Mouse (Mus musculus): ENCODE results near the gene Derl2. TPM values are rescaled to one million over a fixed set of nuclear protein-coding genes. Genes with fewer than 3 reads are reported as not detected.

The Derl2 gene
- polyA plus RNA-seq (2017; shearing (Covaris generic)) = 57.1 TPM

DNA sequence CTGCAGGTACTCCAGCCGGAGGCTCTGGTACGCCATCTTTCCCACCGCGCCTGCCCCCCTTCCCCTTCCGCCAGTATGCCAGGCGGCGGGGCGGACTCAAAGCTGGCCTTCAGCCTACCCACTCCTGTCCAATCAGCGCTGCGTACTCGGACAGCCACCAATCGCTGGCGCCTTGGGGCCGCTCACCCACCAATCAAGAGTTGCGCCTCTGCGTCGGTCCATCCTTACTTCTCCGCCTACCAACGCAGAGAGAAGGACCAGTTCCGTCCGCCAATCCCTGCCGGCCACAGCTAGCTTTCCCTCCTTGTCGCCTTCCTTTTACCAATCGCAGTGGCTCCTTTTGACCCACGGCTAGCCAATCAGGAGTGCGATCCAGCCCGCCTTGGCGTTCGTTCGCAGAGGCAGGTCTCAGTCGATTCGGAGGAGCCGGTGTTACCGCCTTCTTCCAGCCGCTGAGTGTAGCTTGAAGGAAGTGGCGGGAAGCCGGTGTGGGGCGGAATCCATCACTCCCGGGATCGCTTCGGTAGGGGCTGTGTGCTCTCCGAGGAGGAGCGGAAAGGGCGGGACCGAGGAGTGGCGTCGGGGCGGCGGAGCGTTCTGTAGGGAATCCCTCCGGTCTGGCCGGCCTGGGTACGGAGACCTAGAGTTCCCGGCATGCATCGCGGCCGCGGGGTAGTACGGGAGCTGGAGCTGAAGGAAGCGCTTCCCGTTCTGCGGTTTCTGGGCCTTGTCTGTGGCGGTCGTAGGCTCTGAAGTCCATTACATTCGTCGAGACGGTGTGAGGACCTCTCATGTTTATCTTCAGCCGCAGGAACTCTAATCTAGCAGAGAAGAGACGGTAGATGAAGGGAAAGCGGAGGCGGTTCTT, at the start of gene Derl2, which contains the start of gene Mis12:
Gene Derl2, minus strand, starts transcription at position 641 of the 868 bp plus-strand sequence.
Gene Mis12, plus strand, starts transcription at position 411 of the 868 bp plus-strand sequence.

GRCm38 (mm10) chr11:71033163-71033761, 13.6 kb upstream of the Derl2 start, which contains the start of gene 6330403K07Rik:
TSS of gene 6330403K07Rik (minus strand) at chr11:71033513.

DNA sequence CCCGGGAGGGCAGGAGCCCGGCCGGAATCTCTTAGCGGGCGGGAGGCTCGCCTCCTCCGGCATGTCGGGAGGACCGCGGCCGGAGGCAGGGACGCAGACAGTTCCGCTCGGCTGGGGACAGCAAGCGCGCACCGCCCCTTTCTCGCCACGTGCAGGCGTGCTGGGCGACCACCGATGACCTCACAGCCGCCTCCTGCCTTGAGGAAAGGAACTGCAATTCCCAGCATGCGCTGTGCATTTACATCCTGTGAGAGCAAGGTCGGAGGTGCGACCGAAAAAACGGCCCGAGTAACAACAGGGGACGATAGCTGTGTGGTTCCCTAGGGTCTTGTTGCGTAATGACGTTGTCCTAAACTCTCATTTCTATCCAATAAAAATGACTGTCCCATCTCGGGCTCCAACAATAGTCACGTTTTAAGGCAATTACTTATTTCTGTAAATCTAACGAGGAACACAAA, 15.3 kb downstream of the Derl2 start, which contains the start of gene Dhx33:
Gene Dhx33, minus strand, starts transcription at position 122 of the 458 bp plus-strand sequence.

DNA sequence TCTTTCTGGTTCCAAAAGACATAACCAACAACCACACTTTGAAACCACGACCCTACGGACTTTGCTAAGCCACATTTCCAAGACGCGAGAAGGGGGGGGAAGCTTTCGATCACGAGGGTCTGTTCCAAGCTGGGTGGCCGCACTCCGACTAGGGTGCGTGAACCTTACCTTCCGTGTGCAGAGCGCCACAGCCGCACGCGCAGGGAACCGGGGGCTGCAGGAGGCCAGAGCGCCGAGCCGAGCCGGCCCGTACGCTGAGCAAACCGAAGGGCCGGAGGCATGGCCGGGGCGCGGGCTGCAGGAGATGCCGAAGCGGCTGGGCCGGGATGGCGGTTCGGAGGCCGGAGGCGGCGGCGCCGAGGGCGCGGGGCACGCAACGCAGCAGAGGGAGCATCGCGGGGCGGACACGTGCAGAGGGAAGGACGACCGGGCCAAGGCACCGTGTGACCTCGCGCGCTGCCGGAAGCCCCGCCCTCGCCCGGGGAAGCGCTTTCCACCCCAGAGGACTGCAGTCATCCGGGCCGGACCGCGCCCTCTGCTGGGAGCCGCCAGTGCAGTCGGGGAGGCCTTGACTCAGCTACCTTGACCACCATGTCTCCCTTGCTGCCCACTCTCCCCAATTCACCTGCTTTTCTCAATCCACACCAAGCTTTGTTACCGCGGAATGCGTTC, 36.9 kb downstream of the Derl2 start, which contains the start of gene C1qbp:
Gene C1qbp, minus strand, starts transcription at position 470 of the 672 bp plus-strand sequence.

GRCm38 (mm10) chr11:70969821-70970559, 49.7 kb downstream of the Derl2 start, which contains the start of the genes Nup88 and Rpain:
TSS of gene Nup88 (minus strand) at chr11:70969973.
TSS of gene Rpain (plus strand) at chr11:70970213.

Other genes with a start within 250 kb of the Derl2 start
- gene Scimp, start 207.3 kb downstream of the Derl2 start, polyA plus RNA-seq (2017; shearing (Covaris generic)) = not detected
- 69.6 TPM for gene Rabep1, start 175.1 kb downstream of the Derl2 start, polyA plus RNA-seq (2017; shearing (Covaris generic))
- 101 TPM for gene Nup88, start 49.9 kb downstream of the Derl2 start, polyA plus RNA-seq (2017; shearing (Covaris generic))
- gene Rpain, start 49.6 kb downstream of the Derl2 start, polyA plus RNA-seq (2017; shearing (Covaris generic)) = 74.9 TPM
- gene C1qbp, start 36.8 kb downstream of the Derl2 start, polyA plus RNA-seq (2017; shearing (Covaris generic)) = 70.7 TPM
- 16.5 TPM for gene Dhx33, start 15.4 kb downstream of the Derl2 start, polyA plus RNA-seq (2017; shearing (Covaris generic))
- gene Mis12, start 230 bp downstream of the Derl2 start, polyA plus RNA-seq (2017; shearing (Covaris generic)) = 32.5 TPM
- gene 6330403K07Rik, start 13.7 kb upstream of the Derl2 start, polyA plus RNA-seq (2017; shearing (Covaris generic)) = 5.3 TPM
- 0.10 TPM for gene Nlrp1a, start 124.9 kb upstream of the Derl2 start, polyA plus RNA-seq (2017; shearing (Covaris generic))
- gene Nlrp1b, start 210.9 kb upstream of the Derl2 start, polyA plus RNA-seq (2017; shearing (Covaris generic)) = 0.76 TPM